Mouse (Mus musculus): Measurements from ENCODE around the gene Stx5a.
A peak's percentile ranks its signal among the peaks of the same experiment; 100 is the strongest.

Gene Stx5a

DNA sequence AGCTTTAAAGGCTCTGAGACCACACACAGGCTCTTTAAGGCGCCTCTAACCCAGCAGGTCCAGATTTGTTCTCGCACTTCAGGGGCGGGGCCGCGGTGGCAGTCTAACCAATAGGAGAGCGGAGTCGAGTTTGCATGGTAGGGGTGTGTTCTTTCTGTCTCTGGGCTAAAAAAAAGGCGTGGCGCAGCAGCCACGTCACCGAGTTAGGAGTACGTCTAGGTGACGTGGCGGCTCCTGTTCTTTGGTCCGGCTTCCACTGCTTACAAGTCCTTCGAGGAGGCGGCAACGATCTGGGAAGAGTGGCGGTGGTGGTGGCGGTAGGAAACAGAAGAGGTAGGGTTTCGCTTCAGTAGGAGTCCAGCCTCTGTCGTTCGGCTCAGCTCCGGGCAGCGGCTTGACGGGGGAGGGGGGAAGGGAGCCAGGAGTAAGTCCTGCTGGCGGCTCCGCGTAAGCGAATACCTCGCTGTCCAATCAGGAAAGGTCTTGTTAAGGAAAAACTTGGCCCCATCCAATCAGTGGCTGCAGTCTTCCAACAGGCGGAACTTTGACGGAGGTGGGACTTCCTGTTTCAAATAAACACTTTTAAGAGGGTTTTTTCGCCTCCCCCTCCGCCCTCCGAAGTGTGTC is at the start of gene Stx5a:
Gene Stx5a, plus strand, starts transcription at position 171 of the 627 bp plus-strand sequence.
- DNase-seq (ENCODE audit: extremely low spot score, low spot score) = peak; percentile 98

DNA sequence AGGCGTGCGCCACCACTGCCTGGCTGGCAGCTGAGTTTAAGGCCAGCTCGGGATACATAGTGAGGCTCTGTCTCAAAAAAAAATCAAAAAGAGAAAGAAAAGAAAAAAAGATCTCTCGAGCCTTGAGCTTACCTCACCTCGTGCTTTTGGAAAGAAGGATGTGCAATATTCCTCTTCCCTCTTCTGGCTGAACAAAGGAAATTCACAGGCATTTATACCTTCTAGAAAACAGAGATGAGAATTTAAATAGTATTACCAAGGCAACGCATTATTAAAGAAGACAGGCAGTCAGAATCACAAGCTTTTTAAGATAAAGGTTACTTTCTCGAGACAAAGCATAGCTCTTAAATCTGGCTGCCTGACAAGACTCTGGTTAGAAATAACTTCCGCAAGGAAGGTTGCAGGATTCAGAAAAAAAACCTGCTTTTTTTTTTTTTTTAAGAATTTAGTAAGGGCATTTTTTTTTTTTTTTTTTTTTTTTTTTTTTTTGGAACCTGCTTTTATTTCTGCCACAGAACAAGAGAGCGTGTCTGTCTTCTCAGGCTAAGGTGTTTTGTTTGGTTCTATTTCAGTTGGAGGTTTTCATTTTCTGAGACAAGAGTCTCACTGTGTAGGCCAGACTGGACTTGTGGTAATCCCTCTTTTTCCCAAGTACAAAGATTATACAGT is 49.2 kb upstream of the Stx5a start:
- no peak for DNase-seq (ENCODE audit: extremely low spot score, low spot score)

DNA sequence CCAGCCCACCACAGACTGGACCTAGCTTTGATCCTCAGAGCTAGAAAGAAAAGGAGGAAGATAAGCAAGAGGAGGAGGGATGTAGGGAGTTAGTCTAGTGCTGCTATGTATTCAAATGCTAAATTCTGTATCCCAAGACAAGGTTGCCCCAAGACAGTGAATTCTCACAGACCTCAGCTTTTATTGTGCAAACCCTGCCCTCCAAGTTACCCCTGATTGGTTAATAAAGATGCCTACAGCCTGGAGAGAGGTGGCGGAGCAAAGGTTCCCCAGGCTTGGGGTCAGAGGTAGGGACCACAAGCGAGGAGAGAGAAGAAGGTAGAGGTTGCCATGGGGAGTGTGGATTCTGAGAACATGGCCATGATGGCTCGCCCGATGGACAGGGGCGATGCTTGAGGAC is 48.5 kb upstream of the Stx5a start:
- DNase-seq (ENCODE audit: extremely low spot score, low spot score) = no peak

DNA sequence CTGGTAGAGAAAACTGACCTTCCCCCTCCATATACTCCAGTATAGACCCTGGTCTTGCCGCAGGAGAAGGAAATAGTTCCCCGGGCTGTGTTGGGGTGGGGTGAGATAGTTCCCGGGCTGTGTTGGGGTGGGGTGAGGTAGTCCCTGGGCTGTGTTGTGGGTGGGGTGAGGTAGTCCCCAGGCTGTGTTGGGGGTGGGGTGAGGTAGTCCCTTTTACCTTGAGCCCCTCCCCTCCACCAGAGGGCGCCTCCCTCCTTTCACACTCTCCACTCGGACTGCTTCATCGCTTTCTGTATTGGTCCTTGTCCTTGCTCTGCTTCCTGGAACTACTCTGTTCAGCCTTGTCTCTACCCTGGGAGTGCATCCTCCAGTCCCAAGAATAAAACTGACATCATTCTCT is 45.9 kb upstream of the Stx5a start:
- DNase-seq (ENCODE audit: extremely low spot score, low spot score) = no peak

DNA sequence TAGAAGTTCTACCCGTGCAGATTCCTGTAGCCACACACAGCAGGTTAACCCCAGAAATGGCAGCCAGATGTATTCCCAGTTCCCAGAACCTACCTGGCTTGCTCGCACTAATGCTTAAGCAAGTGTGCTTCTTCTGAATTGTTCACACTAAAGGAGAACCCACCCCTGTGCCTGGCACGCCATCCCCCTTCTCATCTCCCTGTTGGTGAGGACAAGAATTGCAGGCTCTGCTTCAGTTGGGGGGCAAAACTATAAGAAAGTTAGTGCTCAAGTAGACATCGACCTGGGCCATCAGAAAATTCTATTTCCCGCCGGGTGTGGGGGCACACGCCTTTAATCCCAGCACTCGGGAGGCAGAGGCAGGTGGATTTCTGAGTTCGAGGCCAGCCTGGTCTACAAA is 41.6 kb upstream of the Stx5a start:
- DNase-seq (ENCODE audit: extremely low spot score, low spot score) = no peak

DNA sequence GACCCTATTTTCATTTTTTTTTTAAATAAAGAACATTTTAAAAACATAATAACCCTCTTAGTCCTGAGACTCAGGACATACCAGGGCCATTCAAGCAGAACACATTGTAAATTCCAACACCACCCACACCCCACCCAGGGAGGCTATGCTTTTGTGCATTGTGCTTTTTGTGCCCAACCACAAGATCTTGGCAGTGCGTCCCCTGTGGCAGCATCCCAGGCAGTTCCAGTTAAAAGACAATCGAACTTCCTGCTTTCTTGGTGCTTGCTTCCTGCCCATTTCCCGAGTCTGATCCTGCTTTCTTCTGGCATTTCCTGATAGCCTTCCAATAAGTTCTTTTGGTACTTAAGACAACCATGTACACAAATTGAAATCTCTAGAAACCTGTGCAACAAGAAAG is 38.8 kb upstream of the Stx5a start:
- no peak for DNase-seq (ENCODE audit: extremely low spot score, low spot score)

DNA sequence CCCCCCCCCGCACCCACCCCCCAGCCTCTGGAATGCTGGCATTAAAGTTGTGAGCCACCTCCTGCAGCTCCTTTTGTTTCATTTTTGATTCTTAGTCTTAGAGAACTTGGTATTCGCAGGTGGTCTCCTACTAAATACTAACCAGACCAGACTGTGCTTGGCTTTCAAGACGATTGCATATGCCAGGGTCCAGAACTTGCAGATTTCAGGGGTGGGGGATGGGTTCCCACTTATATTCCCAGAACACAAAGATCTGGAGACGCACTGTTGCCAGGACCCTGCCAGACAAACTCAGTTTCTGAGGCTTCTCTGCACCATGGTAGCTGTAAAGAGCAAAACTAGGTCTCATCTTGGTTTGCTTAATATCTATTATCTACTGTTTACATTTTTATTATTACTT is 37.6 kb upstream of the Stx5a start:
- DNase-seq (ENCODE audit: extremely low spot score, low spot score) = no peak

DNA sequence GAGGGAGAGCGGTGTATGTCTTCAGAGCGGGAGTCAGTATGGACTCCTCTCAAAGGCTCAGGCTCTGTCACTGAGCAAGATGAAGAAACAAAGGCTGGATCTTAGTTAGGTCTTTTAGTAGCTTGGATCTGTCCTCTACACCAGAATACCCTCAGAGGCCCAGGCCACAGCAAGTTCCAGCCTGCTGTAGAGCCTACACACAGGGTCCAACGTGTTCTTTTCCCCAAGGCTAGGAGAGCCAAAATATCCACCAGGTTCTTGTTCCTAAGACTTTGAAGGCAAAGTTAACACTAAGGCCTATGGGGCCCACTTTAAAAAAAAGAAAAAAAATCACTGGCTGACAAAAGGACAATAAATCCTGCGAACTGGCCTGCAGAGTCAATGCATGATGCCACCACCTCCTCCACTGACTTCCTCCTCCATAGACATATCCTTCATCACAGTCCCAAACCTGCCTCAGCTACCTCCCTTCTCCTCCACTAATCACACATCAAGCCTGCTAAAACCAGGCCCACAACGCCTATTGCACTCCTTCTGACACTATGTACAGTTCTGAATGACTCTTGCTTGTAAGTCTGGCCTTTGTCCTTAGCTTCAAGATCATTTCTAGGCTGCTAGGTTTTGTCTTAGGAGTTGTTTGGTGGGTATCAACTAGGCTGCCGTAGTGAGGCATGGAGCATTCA is 36.0 kb upstream of the Stx5a start:
- DNase-seq (ENCODE audit: extremely low spot score, low spot score) = no peak

DNA sequence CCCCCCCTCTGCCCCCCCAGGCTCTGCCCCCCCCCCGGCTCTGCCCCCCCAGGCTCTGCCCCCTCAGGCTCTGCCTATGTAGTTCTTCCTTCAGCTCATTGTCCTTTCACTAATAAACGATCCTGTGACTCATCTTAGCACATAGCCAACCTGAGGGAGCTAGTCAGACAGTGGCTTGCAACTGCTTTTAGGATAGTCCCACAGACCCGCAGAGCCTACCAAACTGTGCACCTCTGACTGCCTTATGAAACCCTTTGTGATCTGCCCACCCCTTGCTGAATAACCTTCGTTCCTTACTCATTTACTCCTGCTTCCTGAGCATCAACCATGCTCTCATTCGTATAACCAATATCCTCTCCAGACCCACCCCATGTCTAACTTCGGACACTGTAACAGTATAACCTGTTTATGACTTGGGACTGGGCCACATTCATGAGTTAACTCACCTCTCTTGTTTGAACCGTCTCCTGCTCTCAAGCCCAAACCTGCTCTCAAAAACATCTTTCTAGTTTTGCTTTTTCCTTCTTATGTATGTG is 35.0 kb upstream of the Stx5a start:
- no peak for DNase-seq (ENCODE audit: extremely low spot score, low spot score)

DNA sequence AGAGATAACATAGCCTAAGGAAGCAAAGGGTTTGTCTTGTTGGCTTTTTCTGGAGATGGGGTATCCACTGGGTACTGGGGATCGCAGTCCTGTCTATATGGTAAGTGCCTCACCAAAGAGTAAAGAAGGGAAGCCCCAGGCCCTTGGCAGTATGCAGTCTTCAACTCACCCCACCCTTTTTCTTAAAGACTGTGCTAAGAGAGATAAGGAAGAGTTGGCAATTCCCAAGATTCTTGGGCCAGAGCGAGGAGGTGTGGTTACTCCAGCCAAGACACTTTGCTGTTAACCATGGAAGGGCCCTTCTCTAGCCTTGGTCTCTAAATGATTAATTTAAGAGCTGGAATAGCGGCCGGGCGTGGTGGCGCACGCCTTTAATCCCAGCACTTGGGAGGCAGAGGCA is 34.3 kb upstream of the Stx5a start:
- no peak for DNase-seq (ENCODE audit: extremely low spot score, low spot score)

DNA sequence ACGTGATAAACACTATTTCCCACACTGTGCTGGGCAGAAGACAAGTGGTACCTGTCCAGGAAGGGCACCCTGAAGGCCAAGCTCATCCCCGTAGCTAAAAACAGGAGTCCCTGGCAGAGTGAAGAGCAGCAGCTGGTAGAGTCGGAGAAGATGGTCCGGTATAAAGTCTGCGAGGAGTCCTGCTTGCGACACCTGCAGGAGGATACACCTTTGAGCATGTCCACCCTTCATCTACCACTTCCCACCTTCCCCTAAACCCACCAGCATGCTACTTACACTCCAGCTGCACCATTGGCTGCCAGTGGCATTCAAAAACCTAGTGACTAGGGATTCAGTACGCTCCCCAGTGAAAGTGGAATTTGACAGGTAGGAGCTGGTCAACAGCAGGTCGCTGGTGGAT is 32.3 kb upstream of the Stx5a start:
- DNase-seq (ENCODE audit: extremely low spot score, low spot score) = no peak

DNA sequence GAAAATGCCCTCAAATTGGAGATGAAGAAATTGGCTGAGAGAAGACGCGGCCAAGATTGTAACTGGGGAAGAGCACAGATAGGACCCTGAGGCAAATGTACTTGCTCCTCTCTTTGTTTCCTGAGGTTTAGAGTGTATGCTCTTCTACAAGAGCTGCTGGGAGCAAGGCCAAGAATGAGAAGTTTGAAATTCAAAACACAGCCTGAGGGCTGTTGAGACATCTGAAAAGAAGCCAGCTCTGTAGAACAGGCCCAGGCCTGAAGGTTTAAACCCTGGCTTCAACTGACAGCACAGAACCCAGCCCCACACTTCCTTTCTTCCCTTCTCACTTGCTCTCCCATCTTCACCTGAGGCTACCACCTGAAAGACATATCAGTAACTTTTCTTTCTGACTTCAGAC is 31.2 kb upstream of the Stx5a start:
- no peak for DNase-seq (ENCODE audit: extremely low spot score, low spot score)

DNA sequence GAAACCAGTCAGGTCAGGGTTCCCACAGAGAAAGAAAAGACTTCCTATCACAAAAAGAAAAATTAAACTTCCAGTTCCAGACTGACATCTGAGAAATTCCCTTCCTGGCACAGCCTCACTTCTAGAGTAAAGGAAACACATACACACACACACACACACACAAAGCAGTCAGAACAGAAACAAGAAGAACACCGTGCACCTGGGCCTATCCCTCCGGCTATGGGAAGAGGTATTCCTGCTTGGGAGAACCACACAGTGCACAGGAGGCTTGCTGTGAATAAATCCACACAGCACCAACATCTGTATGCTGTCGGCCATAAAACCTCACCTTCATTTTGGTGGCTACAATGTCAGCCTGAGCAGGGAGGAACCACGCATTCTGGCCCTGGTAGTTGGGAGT is 29.7 kb upstream of the Stx5a start:
- DNase-seq (ENCODE audit: extremely low spot score, low spot score) = no peak

DNA sequence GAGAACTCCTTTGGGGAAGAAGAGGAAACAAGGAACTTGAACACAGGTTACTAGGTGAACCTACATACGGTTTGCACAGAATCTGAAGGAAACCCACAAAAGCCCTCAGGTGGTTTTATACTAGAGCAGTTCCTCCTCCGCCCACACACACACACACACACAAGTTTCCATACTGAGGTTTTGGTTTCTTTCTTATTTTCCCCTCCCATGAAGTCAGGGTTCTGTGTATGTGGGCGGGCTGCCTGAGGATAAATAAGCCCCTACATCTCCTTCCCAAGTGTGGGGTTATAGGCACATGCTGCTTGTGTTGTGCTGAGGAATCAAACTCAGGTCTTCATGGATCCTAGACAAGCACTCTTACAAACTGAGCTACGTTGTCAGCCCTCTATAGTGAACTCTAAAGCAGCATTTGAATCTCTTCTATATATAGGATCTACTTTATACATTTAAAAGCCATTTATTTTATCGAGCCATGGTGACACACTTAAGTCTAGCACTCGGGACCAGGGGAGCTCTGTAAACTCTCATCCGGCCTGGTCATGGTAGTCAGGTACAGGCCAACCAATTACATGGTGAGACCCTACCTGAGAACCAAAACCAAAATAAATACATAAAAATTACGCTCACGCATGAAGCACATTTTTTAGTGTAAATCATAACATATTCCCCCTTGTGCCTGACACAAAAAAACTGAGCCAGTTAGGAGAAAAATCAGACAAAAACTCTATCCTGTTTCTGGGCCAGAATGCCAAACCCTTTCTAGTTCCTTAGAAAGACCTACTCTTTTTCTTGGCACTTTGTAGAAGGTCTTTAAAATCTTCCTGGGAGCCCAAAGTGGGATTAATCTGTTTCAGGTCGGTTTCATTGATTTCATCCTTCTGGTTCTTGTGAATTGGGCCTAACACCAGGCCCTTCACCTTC is 29.0 kb upstream of the Stx5a start:
- no peak for DNase-seq (ENCODE audit: extremely low spot score, low spot score)

DNA sequence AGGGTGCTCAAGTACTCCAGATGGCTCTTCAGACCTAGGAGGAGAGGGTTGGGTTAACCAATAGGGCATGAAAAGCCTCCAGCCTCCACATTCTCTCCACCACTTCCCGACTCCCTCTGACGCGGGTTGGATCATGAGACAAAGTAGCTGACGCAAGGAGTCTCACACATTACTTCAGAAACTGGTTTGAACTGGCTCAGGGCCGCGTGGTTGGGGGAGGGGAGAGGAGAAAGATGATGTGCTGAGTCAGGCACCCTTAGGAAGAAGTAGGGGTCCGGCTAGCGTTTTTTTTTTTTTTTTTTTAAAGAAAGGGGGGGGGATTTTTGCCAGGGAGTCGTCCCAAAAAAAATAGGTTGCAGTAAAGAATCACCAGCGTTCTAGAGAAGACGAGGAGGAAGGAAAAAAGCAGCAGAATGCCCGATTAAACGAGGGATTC is 28.3 kb upstream of the Stx5a start:
- peak; percentile 88 for DNase-seq (ENCODE audit: extremely low spot score, low spot score)

DNA sequence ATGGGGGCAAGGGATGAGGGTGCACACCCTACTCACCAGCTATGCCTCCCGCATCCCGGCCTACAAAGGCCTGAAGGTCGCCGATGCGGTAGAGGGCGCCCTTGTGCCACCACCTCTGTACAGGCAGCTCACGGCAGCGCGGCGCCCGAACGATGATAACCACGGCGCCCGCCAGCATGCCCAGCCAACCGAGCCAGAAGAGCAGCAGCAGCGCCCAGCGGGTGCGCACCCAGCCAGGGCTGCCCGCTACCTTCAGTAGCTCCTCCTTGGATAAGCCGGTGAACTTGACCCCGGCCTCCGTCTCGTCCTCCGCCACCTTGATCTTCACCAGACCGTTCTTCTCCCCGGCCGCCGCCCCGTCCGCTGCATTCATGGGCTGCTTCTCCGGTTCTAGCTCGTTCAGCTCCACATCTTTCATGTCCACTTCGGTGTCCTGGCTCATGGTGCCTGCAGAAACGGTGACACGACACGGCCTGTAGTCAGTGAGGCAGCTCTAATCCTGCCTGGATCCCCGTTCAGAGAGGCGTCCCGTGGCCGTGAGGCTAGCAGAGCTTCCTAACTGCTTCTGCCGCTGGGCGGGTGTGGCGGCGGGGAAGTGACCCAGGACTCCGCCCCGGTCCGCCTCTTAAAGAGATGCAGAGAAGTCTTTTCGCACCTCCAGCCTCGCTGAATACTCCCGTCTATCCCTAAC is 27.8 kb upstream of the Stx5a start:
- DNase-seq (ENCODE audit: extremely low spot score, low spot score) = peak; percentile 90

DNA sequence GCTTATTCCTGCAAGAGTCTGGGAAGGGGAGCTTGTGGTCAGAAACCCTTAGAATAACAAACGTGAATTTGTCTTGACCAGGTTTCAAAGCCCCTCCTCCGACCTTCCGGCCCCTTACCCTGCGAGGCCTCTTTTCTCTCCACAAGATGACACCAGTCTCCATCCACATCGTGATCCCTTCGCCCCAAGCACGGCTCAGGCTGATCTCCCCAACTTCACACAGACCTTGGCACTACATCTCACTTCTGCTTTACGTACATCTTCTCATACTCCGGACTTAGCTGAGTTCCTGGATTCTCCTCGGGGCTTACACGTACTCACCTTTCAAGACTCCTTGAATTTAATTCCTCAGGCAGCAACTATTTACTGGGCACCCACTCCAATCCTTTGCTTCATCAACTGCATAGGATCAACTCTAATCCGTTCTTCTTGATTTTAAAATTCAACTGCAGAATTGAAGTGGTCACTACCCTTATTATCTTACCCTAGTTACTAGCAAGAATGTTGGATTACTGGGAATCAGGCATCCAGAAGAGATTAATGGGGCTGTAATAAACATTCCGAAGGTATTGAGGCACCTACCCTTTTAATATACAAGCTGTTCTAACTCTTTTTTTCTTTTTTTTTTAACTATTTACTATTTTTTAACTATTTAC is 27.1 kb upstream of the Stx5a start:
- no peak for DNase-seq (ENCODE audit: extremely low spot score, low spot score)

DNA sequence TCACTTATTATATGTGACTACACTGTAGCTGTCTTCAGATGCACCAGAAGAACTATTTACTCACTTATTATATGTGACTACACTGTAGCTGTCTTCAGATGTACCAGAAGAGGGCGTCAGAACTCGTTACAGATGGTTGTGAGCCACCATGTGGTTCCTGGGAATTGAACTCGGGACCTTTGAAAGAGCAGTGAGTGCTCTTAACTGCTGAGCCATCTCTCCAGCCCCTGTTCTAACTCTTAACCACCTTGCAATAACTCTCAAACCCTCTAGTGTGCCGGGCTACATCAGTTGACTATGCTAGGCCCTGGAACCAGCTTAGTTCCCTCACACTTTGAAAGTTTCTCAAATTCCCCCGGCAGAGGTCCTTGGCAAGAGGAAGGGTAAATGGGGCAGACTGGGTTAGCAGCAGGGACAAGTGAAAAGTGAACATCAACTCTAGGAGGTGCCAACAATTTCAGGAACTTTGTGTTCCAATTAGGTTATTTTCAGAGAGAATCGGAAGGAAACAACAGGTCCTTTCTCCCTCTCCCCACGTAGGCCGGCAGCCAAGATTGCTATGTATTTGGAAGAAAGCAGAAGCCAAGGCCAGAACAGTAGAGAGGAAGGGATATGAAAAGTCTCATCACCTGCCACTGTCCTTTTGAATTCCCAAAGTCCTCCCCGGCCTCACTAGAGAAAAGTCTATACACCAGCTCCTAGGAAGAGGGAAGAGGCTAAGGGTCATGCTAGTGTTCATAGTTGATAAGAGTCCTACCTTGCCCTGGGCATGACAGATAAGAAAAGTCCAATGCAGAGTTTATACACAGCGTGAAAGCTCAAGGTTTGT is 26.3 kb upstream of the Stx5a start:
- DNase-seq (ENCODE audit: extremely low spot score, low spot score) = no peak
